Mouse (Mus musculus): ENCODE results near the gene B4galt4. TPM values are rescaled to one million over a fixed set of nuclear protein-coding genes. Genes with fewer than 3 reads are reported as not detected.
"Not testable (repeated sequence)": the region's sequence is repeated elsewhere in the genome, so short reads cannot be mapped to it uniquely, and the experiment has no call there.

Gene B4galt4
- polyA plus RNA-seq, 1 experiment from 2014 or later: 35.6 TPM

DNA sequence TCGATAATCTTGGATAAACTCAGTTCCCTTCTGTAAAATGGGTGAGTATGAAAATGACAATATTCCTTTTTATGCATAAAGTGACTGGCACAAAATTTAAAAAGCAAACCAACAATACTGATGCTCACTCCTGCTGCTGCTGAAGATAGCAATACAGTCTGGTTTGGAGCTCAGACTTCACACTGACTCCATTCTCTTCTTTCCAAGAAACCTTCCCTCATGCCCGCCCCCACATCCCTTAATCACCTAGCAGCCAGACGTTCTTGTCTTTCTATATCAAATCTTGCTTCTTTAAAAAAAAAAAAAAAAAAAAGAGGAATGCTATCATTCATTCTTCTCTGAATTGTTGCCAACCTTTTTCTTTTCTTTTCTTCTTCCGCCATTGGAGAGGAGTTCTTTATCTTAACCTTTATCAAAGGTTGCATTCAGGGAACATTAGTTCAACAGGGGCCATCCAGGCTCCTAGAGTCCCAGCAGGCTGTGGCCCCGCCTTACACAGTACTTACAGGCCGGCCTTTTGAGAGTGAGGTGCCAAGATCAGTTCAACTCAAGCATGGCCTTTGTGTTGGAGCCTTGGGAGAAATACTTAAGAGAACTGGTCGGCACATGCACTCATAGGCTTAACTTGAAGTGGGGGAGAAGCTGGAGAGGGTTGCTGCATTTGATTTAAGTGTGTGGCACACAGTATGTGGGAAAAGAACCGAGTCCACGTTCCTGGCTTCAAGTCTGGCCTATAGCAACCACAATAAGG lies 36.4 kb upstream of the B4galt4 start:
- no peak for ATAC-seq
- 60% methylated on average over 9 of the region's 9 CpGs for WGBS
- peaks cover 4% of the 10 kb centered on the region for H3K4me1 ChIP-seq (ENCODE audit: control insufficient read depth, insufficient read depth, low read length)
- no peak overlapping the region for H3K9ac ChIP-seq (ENCODE audit: low read depth, low read length)
- H3K9me3 ChIP-seq (replicated peaks; ENCODE audit: control insufficient read depth, low read length, poor library complexity, severe bottlenecking): no peaks in the 10 kb centered on the region
- H3K36me3 ChIP-seq (ENCODE audit: control insufficient read depth, insufficient read depth, low read length): no peaks in the 10 kb centered on the region
- no peak overlapping the region for H3K27ac ChIP-seq (ENCODE audit: low read length)
- H3K4me3 ChIP-seq (ENCODE audit: low read depth, low read length): no peak overlapping the region
- H3K4me2 ChIP-seq (ENCODE audit: low read length): no peak overlapping the region
- H3K27me3 ChIP-seq (ENCODE audit: control insufficient read depth, insufficient read depth, low read depth, low read length): no peaks in the 10 kb centered on the region

DNA sequence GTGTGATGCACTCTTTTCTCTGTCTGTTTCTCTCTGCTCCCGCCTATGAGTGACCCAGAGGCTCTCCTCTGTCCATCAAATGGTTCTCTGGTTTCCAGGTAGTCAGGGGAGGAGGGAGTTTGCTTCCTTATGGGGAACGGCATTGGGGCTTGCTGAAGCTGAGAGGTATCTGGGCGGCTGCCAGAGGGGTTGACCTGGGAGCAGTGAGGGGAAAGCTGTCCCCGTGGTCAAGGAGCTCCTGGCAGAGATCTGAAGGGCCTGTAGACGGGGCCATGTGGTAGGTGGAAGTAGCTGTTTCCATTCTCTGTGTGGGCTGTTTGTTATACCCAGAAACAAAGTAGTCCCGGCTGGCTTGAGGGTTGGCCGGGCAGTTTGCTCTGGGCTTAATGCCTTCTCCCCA lies 35.3 kb upstream of the B4galt4 start:
- Histone ChIP-seq H3K27me3 (ENCODE audit: control insufficient read depth, insufficient read depth, low read depth, low read length) (no peaks in the 10 kb centered on the region), H3K9me3 (replicated peaks; ENCODE audit: control insufficient read depth, low read length, poor library complexity, severe bottlenecking) (no peaks in the 10 kb centered on the region), H3K4me2 (ENCODE audit: low read length) (no peak overlapping the region), H3K36me3 (ENCODE audit: control insufficient read depth, insufficient read depth, low read length) (no peaks in the 10 kb centered on the region), H3K27ac (ENCODE audit: low read length) (no peak overlapping the region), H3K4me3 (ENCODE audit: low read depth, low read length) (no peak overlapping the region), H3K9ac (ENCODE audit: low read depth, low read length) (no peak overlapping the region), H3K4me1 (ENCODE audit: control insufficient read depth, insufficient read depth, low read length) (peaks cover 1% of the 10 kb centered on the region)
- no peak for ATAC-seq
- WGBS: 75% methylated on average over 7 of the region's 7 CpGs

DNA sequence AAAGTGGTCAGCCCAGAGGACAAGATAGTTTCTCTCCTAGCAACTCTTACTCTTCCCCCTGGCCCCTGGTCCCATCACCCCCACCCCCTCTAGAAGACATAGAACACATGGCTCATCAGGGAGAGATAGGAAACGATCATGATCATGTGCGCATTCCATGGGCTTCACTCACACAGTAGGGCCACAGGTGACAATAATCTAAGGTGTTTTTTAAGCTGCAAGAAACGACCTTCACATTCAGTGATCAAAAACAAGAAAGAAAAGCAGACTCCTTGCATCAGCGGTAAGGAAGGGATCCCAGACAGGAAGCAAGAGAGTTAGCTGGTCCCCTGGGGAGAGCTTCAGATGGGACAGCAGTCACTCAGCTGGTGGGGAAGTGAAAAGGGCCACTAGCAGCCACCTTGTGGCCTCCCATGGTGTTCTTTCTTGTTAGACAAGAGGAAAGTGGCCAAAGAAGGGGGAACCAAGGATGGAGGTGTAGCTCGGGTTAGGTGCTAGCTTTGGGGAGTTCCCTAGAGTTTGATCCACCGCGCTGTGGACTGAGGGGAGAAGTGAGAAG lies 33.0 kb upstream of the B4galt4 start:
- Histone ChIP-seq H3K4me3 (ENCODE audit: low read depth, low read length) (no peak overlapping the region), H3K27ac (ENCODE audit: low read length) (no peak overlapping the region), H3K4me1 (ENCODE audit: control insufficient read depth, insufficient read depth, low read length) (peaks cover 5% of the 10 kb centered on the region; the same call in 1 of the 2 replicates), H3K36me3 (ENCODE audit: control insufficient read depth, insufficient read depth, low read length) (no peaks in the 10 kb centered on the region), H3K27me3 (ENCODE audit: control insufficient read depth, insufficient read depth, low read depth, low read length) (no peaks in the 10 kb centered on the region), H3K4me2 (ENCODE audit: low read length) (no peak overlapping the region), H3K9ac (ENCODE audit: low read depth, low read length) (no peak overlapping the region), H3K9me3 (replicated peaks; ENCODE audit: control insufficient read depth, low read length, poor library complexity, severe bottlenecking) (no peaks in the 10 kb centered on the region)
- no peak for ATAC-seq
- WGBS: 62% methylated on average over 7 of the region's 7 CpGs

DNA sequence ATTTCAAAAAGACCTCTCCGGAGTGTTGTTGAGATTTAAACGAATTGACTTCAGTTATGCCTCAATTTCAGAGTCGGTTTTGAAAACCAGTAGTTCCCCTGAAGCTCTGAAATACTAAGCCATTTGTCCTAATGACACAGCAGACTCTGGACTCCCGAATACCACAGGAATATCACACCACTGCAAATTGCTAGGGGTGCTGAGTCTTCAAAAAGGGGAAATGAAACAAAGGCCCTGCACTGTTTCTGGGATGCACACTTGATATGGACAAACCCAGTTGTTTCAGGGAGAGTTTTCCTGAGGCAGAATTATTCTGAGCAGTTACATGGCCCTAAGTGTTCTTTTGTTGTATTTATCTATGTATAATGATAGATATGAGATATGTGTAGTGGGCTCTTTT lies 30.8 kb upstream of the B4galt4 start:
- ATAC-seq: no peak
- Histone ChIP-seq H3K36me3 (ENCODE audit: control insufficient read depth, insufficient read depth, low read length) (no peaks in the 10 kb centered on the region), H3K9ac (ENCODE audit: low read depth, low read length) (no peak overlapping the region), H3K4me2 (ENCODE audit: low read length) (peak overlapping the region; percentile 91), H3K9me3 (replicated peaks; ENCODE audit: control insufficient read depth, low read length, poor library complexity, severe bottlenecking) (no peaks in the 10 kb centered on the region), H3K27me3 (ENCODE audit: control insufficient read depth, insufficient read depth, low read depth, low read length) (no peaks in the 10 kb centered on the region), H3K27ac (ENCODE audit: low read length) (no peak overlapping the region), H3K4me1 (ENCODE audit: control insufficient read depth, insufficient read depth, low read length) (peaks cover 5% of the 10 kb centered on the region; the same call in 1 of the 2 replicates), H3K4me3 (ENCODE audit: low read depth, low read length) (no peak overlapping the region)
- WGBS: 74% methylated on average over 4 of the region's 4 CpGs

DNA sequence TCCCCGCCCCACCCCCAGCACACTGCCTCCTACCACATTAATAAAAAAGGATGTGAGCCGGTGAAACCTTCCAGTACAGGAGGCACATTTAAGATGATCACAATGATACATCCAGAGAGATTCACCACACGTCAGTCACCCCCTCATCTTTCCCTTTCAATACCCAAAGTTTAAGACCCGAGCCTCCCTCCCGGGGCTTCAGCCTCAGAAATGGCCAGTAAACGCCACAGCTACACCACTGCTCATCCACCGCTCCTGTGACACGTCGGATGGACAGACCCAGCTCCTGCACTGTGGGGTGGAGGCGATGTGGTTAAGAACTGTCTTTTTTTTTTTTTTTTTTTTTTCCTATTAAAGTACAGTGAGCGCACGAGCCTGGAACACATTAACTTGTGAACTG lies 30.0 kb upstream of the B4galt4 start:
- Histone ChIP-seq H3K4me1 (ENCODE audit: control insufficient read depth, insufficient read depth, low read length) (peaks cover 5% of the 10 kb centered on the region; the same call in 1 of the 2 replicates), H3K4me3 (ENCODE audit: low read depth, low read length) (peak overlapping the region; percentile 54), H3K9ac (ENCODE audit: low read depth, low read length) (peak overlapping the region; percentile 63), H3K36me3 (ENCODE audit: control insufficient read depth, insufficient read depth, low read length) (no peaks in the 10 kb centered on the region), H3K9me3 (replicated peaks; ENCODE audit: control insufficient read depth, low read length, poor library complexity, severe bottlenecking) (no peaks in the 10 kb centered on the region), H3K4me2 (ENCODE audit: low read length) (peak overlapping the region; percentile 91), H3K27me3 (ENCODE audit: control insufficient read depth, insufficient read depth, low read depth, low read length) (no peaks in the 10 kb centered on the region), H3K27ac (ENCODE audit: low read length) (no peak overlapping the region)
- WGBS: 6% methylated on average over 12 of the region's 12 CpGs
- ATAC-seq: 0 out of 2 replicates have a peak, but pooled peaks have one; percentile 18

DNA sequence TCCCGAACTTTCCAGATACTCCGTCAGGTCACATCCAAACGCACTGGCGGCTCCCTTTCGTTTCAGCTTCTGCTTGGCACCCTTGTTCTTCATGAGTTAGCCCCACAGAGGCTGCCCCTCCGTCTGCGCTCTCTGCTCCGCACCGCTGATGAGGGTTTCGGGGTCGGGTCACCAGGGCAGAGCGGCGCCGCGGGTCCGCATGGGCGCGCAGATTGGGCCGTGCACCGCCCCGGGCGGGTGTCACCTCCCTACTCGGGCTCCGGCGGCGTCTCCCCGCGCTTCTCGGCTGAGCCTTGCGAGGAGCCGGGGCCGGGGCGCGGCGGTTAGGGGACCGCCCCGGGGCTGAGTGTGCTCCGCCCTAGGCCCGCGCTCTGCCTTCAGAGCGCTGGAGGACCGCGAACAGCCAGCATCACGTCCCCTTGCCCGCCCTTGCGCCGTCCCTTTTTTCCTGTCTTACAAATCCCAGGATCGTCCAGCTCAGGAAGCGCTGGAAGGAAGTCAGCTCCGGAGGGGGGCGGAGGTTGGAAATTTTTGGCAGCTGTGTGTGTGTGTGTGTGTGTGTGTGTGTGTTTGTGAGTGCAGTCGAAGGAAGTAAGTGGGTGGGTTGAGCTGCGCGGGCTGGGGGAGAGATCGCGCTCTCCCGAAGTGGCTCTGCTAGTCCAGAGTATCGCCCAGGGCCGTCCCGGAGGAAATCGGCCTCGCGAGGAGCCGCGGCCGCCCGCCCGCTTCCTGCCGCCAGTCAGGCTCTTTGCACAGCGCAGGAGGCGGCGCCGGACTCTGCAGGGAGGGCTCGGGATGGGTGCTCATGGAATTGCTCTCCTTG lies 29.3 kb upstream of the B4galt4 start, which contains the start of gene Arhgap31:
TSS of gene Arhgap31 (minus strand) at position 694 of the 823 bp plus-strand sequence.
- Histone ChIP-seq H3K4me2 (ENCODE audit: low read length) (peak within 1 kb of the TSS; percentile 91), H3K27me3 (ENCODE audit: control insufficient read depth, insufficient read depth, low read depth, low read length) (no peaks in the 10 kb centered on the region), H3K4me3 (ENCODE audit: low read depth, low read length) (peak within 1 kb of the TSS; percentile 54), H3K9ac (ENCODE audit: low read depth, low read length) (peak within 1 kb of the TSS; percentile 63), H3K9me3 (replicated peaks; ENCODE audit: control insufficient read depth, low read length, poor library complexity, severe bottlenecking) (no peaks in the 10 kb centered on the region), H3K36me3 (ENCODE audit: control insufficient read depth, insufficient read depth, low read length) (no peaks in the 10 kb centered on the region), H3K27ac (ENCODE audit: low read length) (peak within 1 kb of the TSS; percentile 54), H3K4me1 (ENCODE audit: control insufficient read depth, insufficient read depth, low read length) (peaks cover 5% of the 10 kb centered on the region; the same call in 1 of the 2 replicates)
- ATAC-seq: peak; percentile 92
- WGBS: under 1% methylated on average over 73 of the region's 74 CpGs

DNA sequence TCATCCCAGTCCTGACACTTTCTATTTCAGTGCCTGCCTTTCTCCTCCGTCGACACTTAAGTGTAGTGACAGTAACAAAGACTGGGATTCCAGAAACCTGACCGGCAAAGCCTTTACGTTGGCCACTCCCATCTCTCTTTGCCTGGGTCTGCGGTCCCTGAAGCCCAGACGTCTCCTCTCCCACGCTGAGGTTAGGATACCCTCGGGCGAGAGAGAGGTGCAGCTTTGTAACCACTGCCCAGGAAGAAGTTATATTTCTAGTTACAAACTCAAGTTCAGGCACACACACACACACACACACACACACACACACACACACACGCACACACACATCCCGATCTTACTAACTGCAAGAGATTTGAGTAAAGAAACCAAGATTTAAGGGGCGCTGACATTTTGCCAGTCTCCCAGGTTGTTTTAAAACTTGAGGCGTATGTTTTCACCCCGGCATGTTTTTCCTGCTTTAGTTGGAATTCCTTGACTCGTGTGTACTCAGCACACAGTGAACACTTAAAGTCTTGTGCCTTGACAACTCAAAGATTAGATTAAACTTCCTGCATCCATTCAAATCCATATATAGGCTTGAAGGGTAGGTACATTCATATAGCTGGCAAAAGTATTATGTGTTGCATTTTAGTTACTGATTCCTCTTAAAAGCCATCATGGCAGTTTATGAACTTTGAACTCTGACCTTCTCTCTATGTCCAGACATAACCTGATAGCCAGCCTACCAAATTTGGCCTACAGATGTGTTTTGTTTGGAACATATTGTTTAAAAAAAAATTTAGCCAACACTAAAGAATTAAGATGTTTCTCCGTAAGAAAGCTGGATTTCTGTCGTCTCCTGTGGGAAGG lies 28.4 kb upstream of the B4galt4 start:
- peak overlapping the region; percentile 91 for H3K4me2 ChIP-seq (ENCODE audit: low read length)
- no peaks in the 10 kb centered on the region for H3K9me3 ChIP-seq (replicated peaks; ENCODE audit: control insufficient read depth, low read length, poor library complexity, severe bottlenecking)
- peaks cover 5% of the 10 kb centered on the region; the same call in 1 of the 2 replicates for H3K4me1 ChIP-seq (ENCODE audit: control insufficient read depth, insufficient read depth, low read length)
- no peaks in the 10 kb centered on the region for H3K36me3 ChIP-seq (ENCODE audit: control insufficient read depth, insufficient read depth, low read length)
- H3K4me3 ChIP-seq (ENCODE audit: low read depth, low read length): peak overlapping the region; percentile 54
- peak; percentile 59 for ATAC-seq
- H3K9ac ChIP-seq (ENCODE audit: low read depth, low read length): peak overlapping the region; percentile 63
- H3K27ac ChIP-seq (ENCODE audit: low read length): peak overlapping the region; percentile 54; the same call in 1 of the 2 replicates
- WGBS: 31% methylated on average over 17 of the region's 17 CpGs
- H3K27me3 ChIP-seq (ENCODE audit: control insufficient read depth, insufficient read depth, low read depth, low read length): no peaks in the 10 kb centered on the region

DNA sequence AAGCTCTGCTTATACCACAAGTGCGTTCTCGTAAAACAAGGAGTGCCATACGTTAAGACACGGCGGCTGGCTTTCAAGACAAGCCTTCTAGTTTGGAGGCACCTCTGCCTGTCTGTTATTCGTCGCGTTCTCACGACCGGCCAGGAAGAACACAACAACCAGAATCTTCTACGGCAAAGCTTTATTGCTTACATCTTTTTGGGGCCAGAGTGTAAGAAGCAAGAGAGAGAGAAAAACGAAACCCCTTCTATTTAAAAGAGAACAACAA lies 27.9 kb upstream of the B4galt4 start:
- H3K36me3 ChIP-seq (ENCODE audit: control insufficient read depth, insufficient read depth, low read length); H3K9ac ChIP-seq (ENCODE audit: low read depth, low read length); ATAC-seq; H3K4me1 ChIP-seq (ENCODE audit: control insufficient read depth, insufficient read depth, low read length); H3K27ac ChIP-seq (ENCODE audit: low read length); H3K9me3 ChIP-seq (replicated peaks; ENCODE audit: control insufficient read depth, low read length, poor library complexity, severe bottlenecking); H3K4me3 ChIP-seq (ENCODE audit: low read depth, low read length); H3K27me3 ChIP-seq (ENCODE audit: control insufficient read depth, insufficient read depth, low read depth, low read length): not testable (repeated sequence)
- peak overlapping the region; percentile 28; the same call in 1 of the 2 replicates for H3K4me2 ChIP-seq (ENCODE audit: low read length)
- WGBS: 69% methylated on average over 11 of the region's 12 CpGs
